Mouse (Mus musculus): ENCODE data around the gene Dnajb3.

The Dnajb3 gene

DNA sequence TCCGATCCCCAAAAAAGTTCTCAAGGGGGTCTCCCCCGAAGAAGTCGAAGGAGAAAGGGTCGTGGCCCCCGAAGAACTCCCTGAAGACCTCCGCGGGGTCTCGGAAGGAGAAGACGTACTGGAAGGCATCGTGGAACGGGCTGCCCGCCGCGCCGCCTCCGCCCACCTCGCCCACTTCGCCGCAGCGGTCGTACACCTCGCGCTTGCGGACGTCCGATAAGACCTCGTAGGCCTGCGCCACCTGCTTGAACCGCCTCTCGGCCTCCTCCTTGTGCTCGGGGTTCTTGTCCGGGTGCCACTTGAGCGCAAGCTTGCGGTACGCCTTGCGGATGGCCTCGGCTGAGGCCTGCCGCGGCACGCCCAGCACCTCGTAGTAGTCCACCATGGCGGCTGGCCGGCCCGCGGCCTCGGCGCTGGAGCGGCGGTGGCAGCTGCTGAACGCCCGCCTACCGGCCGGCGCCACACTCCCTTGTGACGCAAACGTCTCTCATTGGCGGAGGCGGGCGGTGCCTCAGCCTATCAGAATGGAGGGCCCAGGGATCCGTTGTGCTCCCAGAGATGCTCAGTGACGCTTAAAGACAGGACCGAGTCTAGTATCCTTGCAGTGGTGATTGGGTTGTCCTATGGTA, at the start of gene Dnajb3:
TSS of gene Dnajb3 (minus strand) at position 489 of the 629 bp plus-strand sequence.
- peak; percentile 77 for DNase-seq (ENCODE audit: low spot score)

DNA sequence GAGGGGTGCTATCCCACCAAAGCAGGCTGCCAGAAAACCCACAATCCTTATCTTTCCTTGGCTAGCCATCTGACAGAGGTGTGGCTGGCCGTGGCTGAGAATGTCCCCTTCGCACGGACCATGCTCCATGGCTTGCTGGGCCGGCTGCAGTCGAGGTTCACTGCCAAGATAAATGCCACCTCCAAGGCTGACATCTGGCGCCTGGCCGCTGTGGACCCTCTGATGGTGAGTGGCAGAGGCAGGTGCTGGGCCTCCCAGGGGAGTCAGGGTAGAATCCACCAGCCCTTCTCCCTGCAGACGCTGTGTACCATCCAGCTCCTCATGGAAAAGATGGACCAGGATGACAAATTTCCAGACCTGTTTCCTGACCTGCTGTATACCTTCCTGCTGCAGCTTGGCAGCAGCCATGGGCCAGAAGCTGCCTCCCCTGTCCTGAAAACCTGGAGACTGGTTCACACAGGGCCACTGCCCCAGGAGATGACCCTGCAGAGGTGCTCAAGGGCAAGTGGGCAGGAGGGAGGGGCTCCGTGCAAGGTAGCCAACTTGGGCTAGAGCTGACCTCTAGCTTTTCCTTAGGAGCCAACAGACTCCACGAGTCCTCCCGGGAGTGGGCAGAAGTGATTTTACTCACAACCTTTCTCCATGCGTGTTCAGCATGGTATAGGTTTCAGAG, 49.3 kb upstream of the Dnajb3 start:
- DNase-seq (ENCODE audit: low spot score): no peak

DNA sequence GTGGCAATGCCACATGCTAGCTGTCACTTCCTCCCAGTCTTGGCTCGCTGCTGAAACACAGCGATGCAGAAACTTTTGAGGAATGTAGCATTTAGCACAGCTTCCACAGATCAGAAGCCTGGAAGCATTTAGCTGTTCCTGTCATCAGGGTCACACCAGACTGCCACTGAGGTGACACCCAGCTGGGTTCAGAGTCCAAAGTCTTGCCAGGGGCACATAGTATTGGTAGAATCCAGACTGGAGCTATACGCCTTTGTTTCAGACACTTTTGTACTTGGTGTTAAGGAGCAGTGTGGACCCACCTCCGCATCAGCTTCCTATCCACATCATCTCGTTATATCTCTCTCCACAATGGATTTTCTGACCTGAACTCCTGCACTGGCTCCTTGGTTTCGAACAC, 48.0 kb upstream of the Dnajb3 start:
- no peak for DNase-seq (ENCODE audit: low spot score)

DNA sequence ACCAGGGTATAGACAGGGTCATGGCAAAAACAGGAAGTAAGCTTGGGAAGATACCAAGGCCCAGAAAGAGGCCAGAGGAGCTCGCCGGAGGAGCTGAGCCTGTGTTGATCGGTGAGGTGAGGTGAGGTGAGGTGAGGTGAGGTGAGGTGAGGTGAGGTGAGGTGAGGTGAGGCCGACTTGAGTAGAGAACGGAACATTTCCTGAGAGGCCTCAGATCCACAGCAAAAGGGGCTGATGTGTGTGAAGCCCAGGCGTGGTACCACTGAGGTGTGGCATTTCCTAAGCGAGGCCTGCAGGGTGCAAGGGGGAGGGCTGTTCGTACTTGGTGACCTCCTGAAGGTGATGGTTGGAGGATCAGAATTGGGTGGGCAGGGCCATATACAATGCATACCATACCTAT, 47.5 kb upstream of the Dnajb3 start:
- DNase-seq (ENCODE audit: low spot score): no peak

DNA sequence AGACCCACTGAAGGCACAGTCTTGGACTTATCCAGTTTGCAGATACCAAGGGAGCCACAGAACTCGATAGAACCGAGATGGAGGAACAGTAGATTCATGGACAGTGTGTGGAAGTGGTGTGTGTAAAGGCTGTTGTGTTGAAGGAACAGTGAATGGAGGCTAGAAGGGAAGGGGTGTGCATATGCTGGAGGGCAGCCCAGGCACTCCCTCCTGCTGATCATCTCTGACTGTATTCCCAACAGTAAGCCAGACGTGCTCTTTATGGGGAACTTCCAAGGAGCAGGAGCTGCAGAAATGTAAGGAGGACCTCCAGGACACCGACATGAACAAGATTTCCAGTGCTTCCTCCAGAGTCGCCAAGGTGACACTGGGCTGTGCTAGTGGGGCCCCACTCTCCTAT, 44.4 kb upstream of the Dnajb3 start:
- no peak for DNase-seq (ENCODE audit: low spot score)

DNA sequence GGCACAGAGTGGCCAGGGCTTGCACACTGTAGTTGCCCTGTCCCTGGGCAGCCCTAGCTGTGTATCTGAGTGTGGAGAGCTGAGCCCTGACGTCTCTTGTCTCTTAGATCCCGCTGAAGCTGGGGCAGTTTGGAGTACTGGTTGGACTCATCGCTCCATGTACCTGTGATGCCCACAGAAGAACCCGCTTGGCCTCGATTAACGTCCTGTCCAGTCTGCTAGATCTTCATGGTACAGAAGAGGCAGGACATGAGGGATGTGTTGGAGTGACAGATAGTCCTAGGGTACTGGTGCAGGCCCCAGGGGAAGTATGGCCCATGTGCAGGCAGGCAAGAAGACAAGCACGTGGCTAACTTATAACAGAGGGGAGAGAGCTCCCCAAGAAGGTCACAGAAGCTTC, 44.0 kb upstream of the Dnajb3 start:
- no peak for DNase-seq (ENCODE audit: low spot score)

DNA sequence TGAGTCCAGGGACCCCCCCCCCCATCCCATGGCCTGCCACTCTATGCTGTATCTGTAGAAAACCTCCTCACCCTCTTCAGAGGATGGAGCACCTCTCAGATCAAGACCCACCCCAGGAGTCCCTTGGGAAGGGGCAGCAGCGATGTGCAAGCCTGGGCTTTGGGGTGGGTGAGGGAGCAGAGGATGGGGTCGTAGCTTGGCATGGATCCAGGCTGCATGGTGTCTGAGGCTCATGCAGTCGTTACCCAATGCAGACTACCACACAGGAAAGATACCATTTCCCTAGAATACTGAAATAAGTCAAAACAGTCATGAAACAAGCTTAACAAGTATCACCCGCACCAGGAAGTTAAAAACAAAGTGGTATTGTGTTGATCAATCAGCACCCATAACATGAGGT, 43.1 kb upstream of the Dnajb3 start:
- no peak for DNase-seq (ENCODE audit: low spot score)

DNA sequence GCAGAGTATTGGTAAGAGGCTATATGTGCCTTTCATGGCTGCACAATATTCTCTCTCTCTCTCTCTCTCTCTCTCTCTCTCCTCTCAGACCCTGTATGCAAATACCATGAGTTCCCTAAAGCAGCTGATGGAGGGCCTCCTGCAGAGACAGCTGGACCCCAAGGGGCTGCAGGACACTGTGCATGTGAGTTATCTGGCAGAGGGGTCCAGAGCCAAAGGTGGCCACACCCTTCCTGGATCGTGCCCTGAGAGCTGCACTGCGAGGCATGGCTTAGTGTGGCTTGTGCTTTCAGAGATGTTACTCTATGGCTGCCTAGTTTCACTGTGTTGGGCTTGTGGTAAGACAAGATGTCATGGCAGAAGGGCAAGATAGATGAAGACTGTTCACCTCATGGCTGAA, 42.1 kb upstream of the Dnajb3 start:
- DNase-seq (ENCODE audit: low spot score): no peak

DNA sequence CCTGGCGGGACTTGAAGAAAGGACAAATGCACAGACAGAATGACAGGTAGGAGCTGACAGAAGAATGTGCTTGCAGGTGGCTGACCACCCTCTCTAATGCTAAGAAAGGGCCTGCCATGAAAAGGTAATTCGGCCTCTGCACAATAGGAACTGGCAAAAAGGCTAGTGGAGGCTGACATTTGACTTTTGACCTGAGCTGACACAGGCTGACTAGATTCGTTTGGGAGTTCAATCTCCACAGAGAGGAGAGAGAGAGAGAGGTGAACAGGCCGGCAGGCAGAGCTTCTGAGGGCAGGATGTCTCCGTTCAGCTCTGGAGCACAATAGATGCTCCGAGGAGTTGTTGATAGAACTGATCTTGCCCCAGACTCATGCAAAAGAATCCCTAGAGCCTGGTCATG, 40.8 kb upstream of the Dnajb3 start:
- no peak for DNase-seq (ENCODE audit: low spot score)

DNA sequence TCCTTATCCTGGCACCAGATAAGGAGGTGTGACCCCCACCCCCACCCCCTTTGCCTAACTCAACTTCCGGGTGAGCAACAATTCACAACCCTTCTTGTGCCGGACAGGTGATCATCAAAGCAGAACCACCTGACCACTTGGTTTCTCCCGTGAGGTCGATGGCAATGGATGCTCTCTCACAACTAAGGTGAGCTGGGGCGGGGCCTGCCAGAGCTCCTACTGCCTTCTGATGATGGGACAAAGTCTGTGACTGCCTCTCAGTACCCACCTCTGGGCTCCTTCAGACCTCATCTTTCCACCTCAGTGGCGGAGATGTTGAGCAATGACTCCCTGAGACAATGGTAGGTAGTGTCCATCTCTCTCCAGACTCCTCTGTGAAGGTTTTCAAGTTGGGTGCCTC, 40.3 kb upstream of the Dnajb3 start:
- no peak for DNase-seq (ENCODE audit: low spot score)

DNA sequence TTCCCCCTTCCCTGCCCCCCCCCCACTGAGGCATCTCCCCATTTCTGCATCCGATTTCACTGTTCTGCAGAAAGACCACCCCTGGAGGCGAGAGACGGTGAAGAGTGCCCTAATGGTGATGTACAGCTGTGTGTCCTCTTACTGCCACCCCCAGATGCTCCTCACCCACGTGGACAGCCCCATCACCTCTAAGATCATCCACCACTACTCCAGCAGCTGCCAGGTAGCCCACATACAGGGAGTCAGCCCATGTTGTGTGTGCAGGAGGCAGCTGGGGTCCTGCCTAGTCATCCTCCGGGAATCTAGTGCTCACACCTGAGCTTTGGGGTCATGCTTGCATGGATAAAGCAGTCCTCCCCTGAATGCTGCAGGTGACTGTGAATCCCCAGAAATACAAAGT, 38.3 kb upstream of the Dnajb3 start:
- no peak for DNase-seq (ENCODE audit: low spot score)

DNA sequence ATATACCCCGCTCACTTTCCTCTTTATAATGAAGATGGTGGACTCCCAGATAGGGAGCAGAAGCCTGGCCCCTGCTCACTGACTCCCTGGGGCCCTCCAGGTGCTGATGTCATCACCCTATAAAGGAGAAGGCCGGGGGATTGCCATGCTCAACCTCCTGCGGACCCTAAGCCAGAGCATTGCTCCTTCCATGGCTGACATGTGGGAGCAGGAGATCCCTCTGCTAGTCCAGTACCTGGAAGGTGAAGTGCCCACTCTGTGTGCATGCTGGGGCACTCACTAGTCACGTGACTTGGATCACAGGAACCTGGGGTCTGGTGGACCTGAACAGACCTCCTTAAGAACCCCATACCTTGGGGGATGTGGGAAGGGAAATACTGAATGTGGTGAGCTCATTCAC, 35.0 kb upstream of the Dnajb3 start:
- no peak for DNase-seq (ENCODE audit: low spot score)

DNA sequence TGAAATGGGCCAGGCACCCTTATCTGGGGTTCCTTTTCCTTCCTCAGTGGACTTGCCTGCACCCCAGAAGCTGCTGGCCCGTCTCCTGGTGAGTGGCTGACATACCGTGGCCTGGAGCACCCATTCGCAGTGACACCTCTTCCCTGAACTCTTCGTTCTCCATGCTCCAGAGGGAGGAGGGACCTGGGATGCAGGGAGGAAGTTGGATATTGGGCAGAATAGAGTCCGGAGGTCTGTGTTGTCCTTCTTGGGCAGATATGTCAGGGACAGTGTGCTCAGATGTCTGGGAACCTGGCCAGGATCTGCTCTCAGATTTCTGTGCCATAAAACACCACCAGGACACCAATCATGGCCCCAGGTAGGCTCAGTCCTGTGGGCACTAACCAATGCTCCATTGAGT, 34.5 kb upstream of the Dnajb3 start:
- DNase-seq (ENCODE audit: low spot score): no peak

DNA sequence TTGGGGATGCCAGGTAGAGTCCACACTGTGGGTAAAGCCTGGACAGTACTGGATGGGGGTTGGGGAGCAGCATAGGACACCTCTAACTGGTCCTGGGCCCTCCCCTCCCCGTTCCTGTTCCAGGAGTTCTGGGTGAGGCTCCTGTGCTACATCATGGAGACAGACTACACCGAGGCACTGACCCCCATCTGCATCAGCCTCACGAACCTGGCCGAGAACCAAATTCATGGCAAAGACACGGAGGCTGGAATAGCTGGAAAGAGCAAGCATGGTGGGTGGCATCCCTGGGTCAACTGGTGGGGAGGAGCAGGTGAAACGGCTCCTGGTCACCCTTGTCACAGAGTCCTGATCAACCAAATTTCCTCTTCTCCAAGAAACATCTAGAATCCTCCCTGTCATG, 33.2 kb upstream of the Dnajb3 start:
- DNase-seq (ENCODE audit: low spot score): no peak

DNA sequence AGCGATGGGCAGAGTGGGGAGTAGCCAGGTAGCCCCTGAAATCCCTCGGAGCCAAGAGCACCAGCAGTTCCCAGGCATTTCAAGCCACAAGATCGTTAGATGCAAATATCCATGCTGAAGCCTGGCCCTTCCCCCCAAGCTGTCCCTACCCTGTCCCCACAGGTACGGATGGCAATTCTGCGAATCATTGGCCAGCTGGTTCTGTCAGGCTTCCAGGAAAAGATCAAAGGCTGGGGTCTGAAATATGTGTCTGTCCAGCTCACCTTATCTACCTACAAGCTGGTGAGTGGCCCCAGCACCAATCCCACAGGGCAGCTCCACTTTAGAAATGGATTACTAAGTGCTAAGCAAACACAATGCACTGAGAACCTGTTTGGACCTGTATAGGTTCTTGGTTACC, 31.7 kb upstream of the Dnajb3 start:
- DNase-seq (ENCODE audit: low spot score): no peak

DNA sequence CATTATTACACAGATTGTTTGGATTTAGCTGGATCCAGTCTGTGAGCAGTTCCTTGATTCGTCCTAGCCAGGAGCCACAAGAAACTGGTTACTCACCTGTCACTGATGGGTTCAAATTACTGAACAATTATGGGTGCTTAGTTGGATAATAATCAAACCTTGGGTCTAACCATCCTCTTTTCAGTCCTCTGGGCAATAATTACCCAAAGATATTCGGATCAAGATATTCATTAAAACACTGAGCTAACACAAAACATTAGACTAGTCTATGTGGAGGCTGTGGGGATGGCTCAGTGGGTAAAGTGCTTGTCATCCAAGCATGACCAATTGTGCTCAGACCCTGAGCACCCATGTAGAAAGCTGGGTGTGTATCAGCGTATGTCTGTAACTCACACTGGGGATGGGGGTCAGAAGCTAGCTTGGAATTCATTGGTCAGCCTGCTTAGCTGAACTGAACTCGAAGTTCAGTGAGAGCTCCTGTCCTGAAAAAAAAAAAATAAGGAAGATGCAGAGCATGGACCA, 30.4 kb upstream of the Dnajb3 start:
- DNase-seq (ENCODE audit: low spot score): no peak

DNA sequence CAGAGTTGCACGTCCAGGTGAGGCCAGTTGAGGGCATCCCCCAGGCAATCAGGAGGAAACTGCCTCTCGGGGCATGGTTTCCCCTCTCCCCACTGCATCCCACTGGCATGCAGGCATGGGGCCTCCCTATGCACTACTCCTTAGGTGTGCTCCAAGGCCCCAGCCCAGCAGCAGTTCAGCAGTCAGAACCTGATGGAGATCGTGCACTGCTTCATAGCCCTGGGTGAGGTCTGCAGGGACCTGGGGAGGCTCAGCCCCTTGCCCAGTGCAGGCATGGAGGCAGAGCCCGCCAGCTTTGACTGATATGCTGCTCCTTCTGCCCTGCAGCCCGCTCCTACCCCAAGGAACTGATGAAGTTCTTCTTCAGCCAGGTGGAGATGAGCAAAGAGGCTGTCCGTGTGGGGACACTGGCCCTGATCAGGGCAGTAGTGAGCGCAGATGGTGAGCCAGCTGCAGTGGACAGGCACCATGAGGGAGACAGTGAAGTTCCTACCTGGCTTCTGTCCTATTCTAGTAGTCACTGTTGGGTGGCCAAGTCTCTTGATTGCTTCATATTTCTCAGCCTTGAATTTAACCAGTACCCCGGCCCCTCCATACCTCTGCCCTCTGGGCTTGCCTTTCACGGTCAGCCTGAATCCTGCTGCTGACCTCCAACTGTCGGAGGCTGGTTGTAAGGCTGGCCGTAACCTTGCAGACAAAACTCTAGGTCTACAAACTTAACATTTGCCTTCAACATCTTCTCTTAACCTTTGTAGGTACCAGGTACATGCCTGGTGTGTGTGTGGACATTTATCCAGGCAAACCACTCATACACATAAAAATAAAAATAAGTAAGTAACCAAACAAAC, 29.7 kb upstream of the Dnajb3 start:
- no peak for DNase-seq (ENCODE audit: low spot score)

DNA sequence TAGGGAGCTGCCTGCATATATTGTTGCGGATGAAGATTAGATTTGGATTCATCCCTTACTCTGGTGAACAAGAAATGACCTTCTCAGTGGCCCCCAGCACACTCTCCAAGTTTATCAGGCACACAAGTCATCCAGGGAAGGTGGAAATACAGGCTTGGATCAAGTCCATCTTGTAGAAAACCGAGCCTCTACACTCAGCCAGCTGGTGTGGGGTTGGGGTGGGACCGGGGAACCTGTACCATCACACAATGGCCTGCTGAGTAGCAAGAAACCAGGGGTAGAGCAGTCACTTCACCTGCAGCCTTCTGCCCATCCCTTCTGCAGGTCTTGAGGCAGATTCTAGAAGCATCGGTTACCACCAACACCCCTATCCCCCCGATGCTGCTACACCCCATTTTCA, 29.1 kb upstream of the Dnajb3 start:
- no peak for DNase-seq (ENCODE audit: low spot score)

DNA sequence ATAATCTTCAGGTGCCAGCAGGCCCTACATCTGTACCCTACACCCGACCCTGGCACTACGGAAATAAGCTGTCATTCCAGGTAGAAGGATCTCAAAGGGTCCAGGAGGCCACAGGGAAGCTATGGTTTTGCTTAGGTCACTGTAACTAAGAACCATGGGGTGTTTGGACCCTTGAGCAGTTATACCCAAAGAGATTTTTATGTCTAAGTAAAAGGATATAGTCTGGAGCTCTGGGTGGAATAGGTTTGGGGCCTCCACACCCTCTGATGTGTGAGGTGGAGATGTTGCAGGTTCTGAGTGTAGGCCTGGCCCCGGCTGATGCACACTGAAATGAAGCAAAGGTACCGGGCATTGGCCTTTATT, 28.6 kb upstream of the Dnajb3 start:
- no peak for DNase-seq (ENCODE audit: low spot score)

DNA sequence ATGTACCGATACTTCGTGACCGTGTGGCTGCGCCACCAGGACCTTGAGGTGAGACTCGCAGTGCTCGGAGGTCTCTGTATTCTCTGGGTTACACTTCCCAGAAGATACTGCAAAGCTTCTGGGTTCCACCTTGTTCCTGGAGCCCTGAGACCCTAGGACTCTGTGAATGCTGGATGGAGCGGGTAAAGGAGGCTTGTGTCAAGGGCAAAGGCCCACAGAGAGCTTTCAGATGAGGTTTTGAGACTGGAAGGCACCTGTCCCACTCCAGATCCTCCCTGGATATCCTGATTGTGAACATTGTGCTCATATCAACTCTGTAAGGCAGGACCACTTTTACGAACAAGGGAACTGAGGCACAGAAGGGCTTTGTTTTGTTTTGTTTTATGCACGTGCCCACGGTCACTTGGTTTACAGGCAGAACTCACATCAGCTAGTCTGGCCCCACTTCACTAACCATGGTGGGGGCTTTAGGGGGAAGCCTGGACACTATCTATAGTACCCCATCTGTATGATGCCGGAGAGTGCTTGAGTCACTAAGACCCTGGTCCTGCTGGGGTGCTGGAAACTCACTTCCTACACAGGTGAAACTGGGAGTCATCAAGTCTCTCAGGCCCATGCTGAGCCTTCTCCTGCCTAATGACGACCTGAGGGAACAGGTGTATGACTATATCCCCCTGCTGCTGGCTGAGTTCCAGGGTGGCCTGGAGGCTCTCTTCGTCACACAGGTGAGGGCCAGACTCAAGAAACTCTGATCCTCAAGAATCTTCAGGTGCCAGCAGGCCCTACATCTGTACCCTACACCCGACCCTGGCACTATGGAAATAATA, 28.1 kb upstream of the Dnajb3 start:
- no peak for DNase-seq (ENCODE audit: low spot score)

DNA sequence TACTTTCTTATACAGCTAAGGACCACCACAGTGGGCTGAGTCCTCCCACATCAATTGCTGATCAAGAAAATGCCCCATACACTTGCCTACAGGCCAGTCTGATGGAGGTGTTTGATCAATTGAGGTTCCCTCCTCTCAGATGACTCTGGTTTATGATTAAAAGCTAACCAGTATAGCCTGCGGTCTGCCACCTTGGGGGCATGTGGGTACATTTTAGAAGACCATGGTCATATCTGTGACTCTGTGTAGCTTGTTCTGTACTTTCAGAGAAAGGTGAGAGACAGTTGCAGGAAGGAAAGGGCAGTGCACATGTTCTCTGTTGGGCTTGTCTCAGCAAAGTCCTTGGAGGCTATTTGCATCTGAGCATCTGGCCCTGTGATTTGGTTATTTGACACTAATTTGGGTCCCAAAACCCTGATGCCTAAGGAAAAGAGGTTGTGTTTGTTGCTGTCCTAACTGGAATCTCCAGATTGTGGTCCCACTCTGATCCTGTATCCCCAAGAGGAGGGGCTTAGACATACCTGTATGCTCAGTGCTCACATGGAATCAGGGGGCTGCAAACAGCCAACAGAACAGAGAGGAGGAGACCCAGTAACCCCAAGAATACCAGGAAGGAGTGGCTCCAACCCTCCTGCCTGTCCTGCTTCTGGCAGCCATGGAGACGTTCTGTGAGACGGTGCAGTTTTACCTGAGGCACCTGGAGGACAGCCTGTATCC, 27.2 kb upstream of the Dnajb3 start:
- no peak for DNase-seq (ENCODE audit: low spot score)

All from c-Kit-positive CD71-positive TER-119-positive erythroid progenitor cells, embryonic 14.5 days (primary cell).